Mouse (Mus musculus): Measurements from ENCODE around the gene Kctd19.

- TF ChIP-seq POLR2A (IDR thresholded peaks at IDR 0.05; ENCODE audit: borderline replicate concordance, extremely low read depth, low read depth, low read length) (no peak), CTCF (IDR thresholded peaks at IDR 0.05; ENCODE audit: insufficient read depth, low read length) (no peak)
These were observed 20.8 kb upstream of the Kctd19 start for GRCm38 (mm10) chr8:105434136-105434535.

Measured in lung, adult 2 months (tissue).